Mouse (Mus musculus): ENCODE measurements around the gene Tmem234.
A peak's percentile ranks its signal among the peaks of the same experiment; 100 is the strongest.

Tmem234 gene

DNA sequence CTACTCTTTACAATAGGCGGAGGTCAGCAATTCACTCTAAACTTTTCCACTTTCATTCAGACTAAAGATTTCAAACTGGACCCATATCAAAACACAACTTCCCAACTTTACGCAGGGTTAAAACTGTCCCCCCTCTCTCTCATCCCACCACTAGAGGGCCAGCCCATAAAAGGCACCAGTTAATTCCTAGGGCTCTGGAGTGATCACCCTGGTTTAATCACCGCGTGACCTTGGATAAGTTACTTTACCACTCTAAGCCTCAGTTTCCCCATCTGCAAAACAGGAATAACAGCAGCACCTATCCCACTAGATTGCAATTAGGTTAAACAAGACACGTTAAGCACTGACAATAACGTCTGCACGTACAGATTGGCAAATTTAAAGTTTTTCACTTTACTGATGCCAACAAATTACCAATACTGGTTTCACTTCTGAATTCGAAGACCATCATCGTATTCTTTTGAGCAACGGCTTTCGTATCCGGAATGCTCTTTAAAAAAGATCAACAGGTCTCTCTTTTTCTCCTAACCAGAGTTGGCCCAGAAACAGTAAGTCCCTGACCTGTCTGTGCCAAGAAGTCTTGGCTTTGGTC lies 71.1 kb downstream of the Tmem234 start:
- DNase-seq (ENCODE audit: low spot score in 2 of 2): peak in 1 of 2 experiments; percentile 69

- DNase-seq (ENCODE audit: low spot score in 2 of 2): peak; percentile 95
These were observed 71.8 kb downstream of the Tmem234 start, which contains the start of gene Kpna6 for GRCm38 (mm10) chr4:129672083-129672877. Gene Kpna6 (minus strand): TSS chr4:129672767.

DNA sequence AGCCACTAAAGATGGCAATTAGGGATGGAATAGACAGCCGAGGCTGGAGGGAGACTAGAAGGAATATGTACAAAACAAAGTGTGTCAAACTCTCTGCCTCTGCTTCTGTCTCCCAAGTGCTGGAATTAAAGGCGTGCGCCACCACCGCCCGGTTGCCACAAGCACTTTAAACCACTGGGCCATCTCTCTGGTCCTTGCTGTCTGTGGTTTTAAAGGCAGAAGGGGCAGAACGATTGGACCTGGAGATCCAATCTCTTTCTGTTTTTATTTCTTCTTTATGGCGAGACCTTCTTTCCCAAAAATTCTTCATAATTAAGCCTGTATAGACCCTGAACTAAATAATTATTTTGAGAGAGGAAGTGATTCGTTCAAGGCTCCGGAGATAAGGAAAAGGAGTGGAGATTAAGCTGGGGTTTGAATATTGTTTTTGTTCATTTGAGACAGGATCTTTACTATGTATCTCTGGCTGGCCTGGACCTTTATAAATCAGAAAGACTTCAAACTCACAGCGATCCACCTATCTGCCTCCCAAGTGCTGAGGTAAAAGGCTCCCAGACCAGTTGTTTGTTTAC lies 72.5 kb downstream of the Tmem234 start:
- no peak for DNase-seq (ENCODE audit: low spot score in 2 of 2)

All from right cerebral cortex, postnatal 10 days (tissue).